Mouse (Mus musculus) E14TG2a.4 (cell line): ENCODE measurements around the gene Wnt10a.

Experiments
- CTCF ChIP-seq: conservative IDR thresholded peaks from 2 replicates; pipeline ENCODE4 v1.5.1; 2014; ENCODE audit warnings: low read length
- NANOG ChIP-seq: IDR thresholded peaks from 2 replicates; pipeline ENCODE4 v1.6.1; 2014; ENCODE audit warnings: borderline replicate concordance, low read length, mixed read lengths

DNA sequence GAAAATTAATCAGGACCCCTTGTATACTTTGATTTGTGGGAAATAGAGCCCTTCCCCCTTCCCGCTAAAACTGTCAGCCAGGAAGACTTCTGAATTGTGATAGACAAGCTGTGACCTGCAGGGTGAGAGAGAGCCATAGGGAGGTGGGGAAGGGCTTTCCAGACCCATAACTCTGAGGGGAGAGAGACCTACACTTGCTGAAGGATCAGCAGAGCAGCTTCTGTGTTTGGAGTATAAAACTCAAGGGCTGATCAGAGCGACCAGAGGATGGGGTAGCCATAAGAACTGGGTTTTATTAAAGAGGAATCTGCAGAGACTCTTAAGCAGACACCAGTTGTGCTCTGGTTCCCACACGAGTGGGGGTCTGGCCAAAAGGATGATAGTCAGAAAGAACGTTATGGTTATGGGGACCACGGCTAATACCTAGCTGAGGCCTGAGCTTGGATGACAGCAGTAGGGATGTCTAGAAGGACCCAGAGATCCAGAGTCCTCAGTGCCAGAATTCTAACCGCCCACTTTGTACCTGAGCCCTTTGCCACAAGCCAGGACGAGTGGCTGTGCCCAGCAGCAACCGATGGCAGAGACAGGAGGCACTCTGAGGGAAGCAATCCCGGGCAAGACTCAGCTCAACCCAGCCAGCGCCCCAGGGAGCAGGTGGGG, 13.0 kb downstream of the Wnt10a start:
- TF ChIP-seq CTCF (no peak), NANOG (no peak)
